Mouse (Mus musculus) myocyte (in vitro differentiated cells): ENCODE results near the gene Pglyrp2.

ENCODE experiments used
- CEBPB ChIP-seq: IDR thresholded peaks from 2 replicates; pipeline ENCODE4 v1.6.1; 2011; ENCODE audit warnings: mild to moderate bottlenecking, moderate library complexity; ENCODE audit not compliant: poor library complexity, insufficient read depth, severe bottlenecking
- MYOD1 ChIP-seq, 3 experiments: IDR thresholded peaks; one replicate each; pipeline ENCODE4 v1.6.1; 2011; ENCODE audit warnings: control low read depth in 2 of 3, low read depth in 2 of 3, mild to moderate bottlenecking in 2 of 3, moderate library complexity in 1 of 3; ENCODE audit not compliant: insufficient read length in 2 of 3, control insufficient read depth in 1 of 3
- MYOG ChIP-seq, 3 experiments: IDR thresholded peaks; one replicate each; pipeline ENCODE4 v1.6.1; 2011; ENCODE audit warnings: control low read depth in 2 of 3, low read depth in 2 of 3, mild to moderate bottlenecking in 2 of 3; ENCODE audit not compliant: insufficient read length in 2 of 3, control insufficient read depth in 1 of 3, insufficient read depth in 1 of 3
- POLR2A ChIP-seq: IDR thresholded peaks from one replicate; pipeline ENCODE4 v1.6.1; 2011; ENCODE audit warnings: low read depth, mild to moderate bottlenecking, control low read depth, moderate library complexity; ENCODE audit not compliant: insufficient read length
- TCF12 ChIP-seq: IDR thresholded peaks from one replicate; pipeline ENCODE4 v1.6.1; 2011; ENCODE audit warnings: mild to moderate bottlenecking, control low read depth; ENCODE audit not compliant: poor library complexity, insufficient read depth, severe bottlenecking
- USF1 ChIP-seq: IDR thresholded peaks from one replicate; pipeline ENCODE4 v1.6.1; 2011; ENCODE audit warnings: low read depth, mild to moderate bottlenecking, control low read depth, moderate library complexity

- TF ChIP-seq POLR2A = no peak
- TF ChIP-seq TCF12 = no peak
- no peak for TF ChIP-seq USF1
- no peak for TF ChIP-seq MYOG (IDR thresholded peaks at IDR 0.05; ENCODE audit: control insufficient read depth in 1 of 3, insufficient read depth in 1 of 3, insufficient read length in 2 of 3, low read depth in 2 of 3)
- no peak for TF ChIP-seq MYOD1 (IDR thresholded peaks at IDR 0.05; ENCODE audit: control insufficient read depth in 1 of 3, insufficient read length in 2 of 3, low read depth in 2 of 3)
- no peak for TF ChIP-seq CEBPB
These were observed 23.2 kb upstream of the Pglyrp2 start for GRCm38 (mm10) chr17:32447195-32447594.
